Mouse (Mus musculus) stomach, postnatal 0 days (tissue): Measurements from ENCODE around the gene Mllt3. TPM values are rescaled to one million over a fixed set of nuclear protein-coding genes. Genes with fewer than 3 reads are reported as not detected.

Experiments
- ATAC-seq: fragments of 200-750 bp; cut with Nextera tagmentation; 2 replicates; pipeline ENCODE4 v1.8.0; 2017; ENCODE audit not compliant: low FRiP score, low TSS enrichment
- DNase-seq: peaks from one replicate; pipeline ENCODE4 v3.0.0-alpha.2; 2016; ENCODE audit warnings: low spot score
- H3K27ac ChIP-seq: fragments of 300-500 bp; sonication (generic); replicated peaks from 2 replicates; pipeline ENCODE4 v1.5.1; 2014; ENCODE audit warnings: mild to moderate bottlenecking, control low read depth
- H3K27me3 ChIP-seq: fragments of 300-500 bp; sonication (generic); 2 replicates; pipeline ENCODE4 v1.6.1; 2014; ENCODE audit warnings: low read length; ENCODE audit not compliant: control insufficient read depth, insufficient read depth
- H3K36me3 ChIP-seq: fragments of 300-500 bp; sonication (generic); 2 replicates; pipeline ENCODE4 v1.6.1; 2014; ENCODE audit warnings: low read length, mixed read lengths; ENCODE audit not compliant: control insufficient read depth, insufficient read depth
- H3K4me1 ChIP-seq: fragments of 300-500 bp; sonication (generic); replicated peaks from 2 replicates; pipeline ENCODE4 v1.6.1; 2014; ENCODE audit warnings: antibody characterized with exemption; ENCODE audit not compliant: control insufficient read depth, insufficient read depth
- H3K4me2 ChIP-seq: fragments of 300-500 bp; sonication (generic); replicated peaks from 2 replicates; pipeline ENCODE4 v1.6.1; 2014; ENCODE audit warnings: low read depth, mild to moderate bottlenecking, control low read depth, moderate library complexity
- H3K4me3 ChIP-seq: fragments of 300-500 bp; sonication (generic); 2 replicates; pipeline ENCODE4 v1.5.1; 2014; ENCODE audit warnings: low read depth, low read length, control low read depth
- H3K9ac ChIP-seq: fragments of 300-500 bp; sonication (generic); 2 replicates; pipeline ENCODE4 v1.6.1; 2014; ENCODE audit warnings: mild to moderate bottlenecking, low read length, control low read depth, mixed read lengths
- H3K9me3 ChIP-seq: fragments of 300-500 bp; sonication (generic); 2 replicates; pipeline ENCODE4 v1.6.1; 2016; ENCODE audit warnings: low read length; ENCODE audit not compliant: control insufficient read depth
- CTCF ChIP-seq: IDR thresholded peaks from 2 replicates; pipeline ENCODE4 v1.5.1; 2016; ENCODE audit warnings: antibody characterized with exemption, low read depth, mild to moderate bottlenecking, moderate library complexity
- EP300 ChIP-seq: optimal IDR thresholded peaks from 2 replicates; pipeline ENCODE3; 2016; ENCODE audit warnings: antibody characterized with exemption
- WGBS: fragments of 180-500 bp; shearing (Covaris S2); extraction: QIAGEN DNeasy Blood & Tissue Kit; methylation state at CpG from one replicate; pipeline ENCODE4 v1.1.7; 2014; 5-methylcytosine and 5-hydroxymethylcytosine counted together
- polyA plus RNA-seq: library from polyadenylated mRNA; unstranded; fragments of >200 nt; fragmentation: Nextera tagmentation; extraction: Ambion mirVana; gene quantifications from 2 replicates; pipeline ENCODE4 v1.2.1, GENCODE M21; 2015

The Mllt3 gene
- polyA plus RNA-seq, 1 experiment from 2014 or later: 82.9 TPM

- no peak overlapping the region for H3K4me2 ChIP-seq
Measured at GRCm38 (mm10) chr4:87880297-87880696, 152.9 kb downstream of the Mllt3 start.

GRCm38 (mm10) chr4:87878701-87879100 lies 154.5 kb downstream of the Mllt3 start:
- ATAC-seq (no peak), DNase-seq (no peak)
- Histone ChIP-seq H3K4me2 (no peak overlapping the region), H3K9ac (no peak overlapping the region), H3K27ac (no peak overlapping the region), H3K4me1 (no peaks in the 10 kb centered on the region), H3K27me3 (no peaks in the 10 kb centered on the region), H3K36me3 (no peaks in the 10 kb centered on the region), H3K4me3 (no peak overlapping the region), H3K9me3 (no peaks in the 10 kb centered on the region)
- 86% methylated on average over 6 of the region's 6 CpGs for WGBS
- TF ChIP-seq CTCF (no peak), EP300 (no peak)

More at GRCm38 (mm10) chr4:87880297-87880696, 152.9 kb downstream of the Mllt3 start:
- ATAC-seq: no peak
- TF ChIP-seq CTCF (no peak), EP300 (no peak)
- no peaks in the 10 kb centered on the region for H3K27me3 ChIP-seq
- WGBS: 56% methylated on average over 2 of the region's 2 CpGs
- no peaks in the 10 kb centered on the region for H3K36me3 ChIP-seq
- no peak overlapping the region for H3K4me3 ChIP-seq
- no peak overlapping the region for H3K9ac ChIP-seq
- no peak for DNase-seq
- no peaks in the 10 kb centered on the region for H3K9me3 ChIP-seq
- no peaks in the 10 kb centered on the region for H3K4me1 ChIP-seq
- no peak overlapping the region for H3K27ac ChIP-seq

GRCm38 (mm10) chr4:87870563-87870962 lies 162.6 kb downstream of the Mllt3 start:
- WGBS: 32% methylated on average over 2 of the region's 2 CpGs
- Histone ChIP-seq H3K27me3 (no peaks in the 10 kb centered on the region), H3K4me2 (no peak overlapping the region), H3K4me3 (no peak overlapping the region), H3K4me1 (no peaks in the 10 kb centered on the region; the same call in 1 of the 2 replicates), H3K9ac (no peak overlapping the region), H3K9me3 (no peaks in the 10 kb centered on the region), H3K36me3 (no peaks in the 10 kb centered on the region), H3K27ac (no peak overlapping the region)
- DNase-seq (no peak), ATAC-seq (no peak)
- TF ChIP-seq CTCF (no peak), EP300 (no peak)

DNA sequence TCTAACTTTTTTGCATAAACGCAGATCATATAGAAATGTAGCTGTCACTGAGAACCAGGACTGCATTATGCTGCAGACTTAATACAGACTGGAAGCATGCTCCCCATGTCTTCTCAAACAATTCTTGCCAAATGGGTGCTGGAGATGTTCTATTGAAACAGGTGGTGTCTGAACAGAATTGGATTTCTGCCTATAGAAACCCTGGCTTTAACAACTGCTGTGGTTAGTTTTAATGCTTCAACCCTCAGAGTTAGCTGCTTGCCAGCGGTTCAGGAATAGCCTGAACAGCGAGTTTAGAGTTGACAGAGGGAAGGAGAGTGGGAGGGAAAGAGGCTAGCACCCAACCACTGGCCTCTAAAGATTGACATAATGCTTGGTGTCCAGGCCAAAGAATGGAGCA lies 166.6 kb downstream of the Mllt3 start:
- no peak overlapping the region for H3K4me2 ChIP-seq
- H3K4me1 ChIP-seq: no peaks in the 10 kb centered on the region; the same call in 1 of the 2 replicates
- H3K9me3 ChIP-seq: no peaks in the 10 kb centered on the region
- no peak for TF ChIP-seq CTCF
- no peak for TF ChIP-seq EP300
- DNase-seq (no peak), ATAC-seq (no peak)
- H3K4me3 ChIP-seq: no peak overlapping the region
- no peak overlapping the region for H3K9ac ChIP-seq
- 56% methylated on average over 3 of the region's 3 CpGs for WGBS
- no peaks in the 10 kb centered on the region for H3K36me3 ChIP-seq
- no peak overlapping the region for H3K27ac ChIP-seq
- H3K27me3 ChIP-seq: no peaks in the 10 kb centered on the region

- no peaks in the 10 kb centered on the region for H3K9me3 ChIP-seq
- no peak overlapping the region for H3K27ac ChIP-seq
- ATAC-seq: no peak
- H3K36me3 ChIP-seq: no peaks in the 10 kb centered on the region
- H3K27me3 ChIP-seq: no peaks in the 10 kb centered on the region
- H3K4me1 ChIP-seq: no peaks in the 10 kb centered on the region; the same call in 1 of the 2 replicates
- TF ChIP-seq EP300 (no peak), CTCF (no peak)
- no peak overlapping the region for H3K9ac ChIP-seq
- no peak for DNase-seq
- H3K4me2 ChIP-seq: no peak overlapping the region
- WGBS: 42% methylated on average over 3 of the region's 3 CpGs
- no peak overlapping the region for H3K4me3 ChIP-seq
Measured at GRCm38 (mm10) chr4:87865848-87866247, 167.3 kb downstream of the Mllt3 start.

DNA sequence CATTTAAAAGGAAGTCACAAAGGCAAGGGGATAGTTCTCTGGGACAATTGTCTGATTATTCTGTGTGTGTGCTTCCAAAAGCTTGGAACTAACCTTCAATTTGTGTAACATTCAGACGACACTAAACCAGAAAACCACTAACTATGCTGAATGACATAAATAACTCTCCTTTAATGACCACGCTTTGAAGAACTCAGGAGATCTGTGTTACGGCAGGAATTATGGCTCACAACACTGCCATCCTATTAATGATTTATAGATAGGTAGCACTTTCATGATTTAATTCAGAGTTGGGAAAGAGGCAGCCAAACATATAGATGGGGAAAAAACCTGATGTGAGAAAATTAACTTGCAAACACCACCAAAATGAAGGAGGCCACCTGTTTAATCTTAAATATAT lies 168.1 kb downstream of the Mllt3 start:
- H3K36me3 ChIP-seq: no peaks in the 10 kb centered on the region
- H3K4me2 ChIP-seq: no peak overlapping the region
- H3K27me3 ChIP-seq: no peaks in the 10 kb centered on the region
- DNase-seq: no peak
- H3K4me1 ChIP-seq: no peaks in the 10 kb centered on the region; the same call in 1 of the 2 replicates
- no peak overlapping the region for H3K27ac ChIP-seq
- H3K4me3 ChIP-seq: no peak overlapping the region
- no peak for ATAC-seq
- WGBS: 56% methylated on average over 3 of the region's 3 CpGs
- H3K9ac ChIP-seq: no peak overlapping the region
- TF ChIP-seq EP300: no peak
- TF ChIP-seq CTCF: no peak
- H3K9me3 ChIP-seq: no peaks in the 10 kb centered on the region
